Mouse (Mus musculus) adrenal gland, postnatal 14 days (tissue): ENCODE measurements around the gene Siglec1. TPM values are rescaled to one million over a fixed set of nuclear protein-coding genes. Genes with fewer than 3 reads are reported as not detected.
"Not testable (repeated sequence)": the region's sequence is repeated elsewhere in the genome, so short reads cannot be mapped to it uniquely, and the experiment has no call there.

Source experiments
- DNase-seq: peaks from one replicate; pipeline ENCODE4 v3.0.0; 2021; ENCODE audit warnings: mixed read lengths
- total RNA-seq: library from RNA; stranded (reverse); gene quantifications from 2 replicates; pipeline ENCODE4 v1.2.3, GENCODE M21; 2021

The Siglec1 gene
- total RNA-seq, 1 experiment from 2014 or later = 2.3 TPM

- DNase-seq = no peak
Measured at GRCm38 (mm10) chr2:131052862-131053418, 33.6 kb downstream of the Siglec1 start.

- DNase-seq = no peak
Measured at GRCm38 (mm10) chr2:131052043-131052442, 34.5 kb downstream of the Siglec1 start.

DNA sequence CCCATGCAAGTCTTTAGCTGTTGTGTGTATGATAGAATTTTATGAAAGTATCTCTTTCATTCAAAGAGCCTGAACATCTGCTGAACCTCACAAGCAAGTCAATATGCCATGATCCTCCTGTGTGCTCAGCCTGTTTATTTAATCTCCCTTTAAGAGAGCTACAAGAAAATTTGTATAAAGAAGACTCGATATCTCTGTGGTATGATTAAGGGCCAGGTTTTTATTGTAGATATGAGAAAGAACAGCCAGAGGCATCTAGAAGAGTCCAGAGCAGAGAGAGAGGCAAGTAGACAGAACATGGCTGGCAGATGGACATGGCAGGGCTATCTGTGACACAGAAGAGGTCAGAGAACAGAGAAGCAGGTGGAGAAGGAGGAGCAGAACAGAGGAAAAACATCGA lies 40.5 kb downstream of the Siglec1 start:
- no peak for DNase-seq

DNA sequence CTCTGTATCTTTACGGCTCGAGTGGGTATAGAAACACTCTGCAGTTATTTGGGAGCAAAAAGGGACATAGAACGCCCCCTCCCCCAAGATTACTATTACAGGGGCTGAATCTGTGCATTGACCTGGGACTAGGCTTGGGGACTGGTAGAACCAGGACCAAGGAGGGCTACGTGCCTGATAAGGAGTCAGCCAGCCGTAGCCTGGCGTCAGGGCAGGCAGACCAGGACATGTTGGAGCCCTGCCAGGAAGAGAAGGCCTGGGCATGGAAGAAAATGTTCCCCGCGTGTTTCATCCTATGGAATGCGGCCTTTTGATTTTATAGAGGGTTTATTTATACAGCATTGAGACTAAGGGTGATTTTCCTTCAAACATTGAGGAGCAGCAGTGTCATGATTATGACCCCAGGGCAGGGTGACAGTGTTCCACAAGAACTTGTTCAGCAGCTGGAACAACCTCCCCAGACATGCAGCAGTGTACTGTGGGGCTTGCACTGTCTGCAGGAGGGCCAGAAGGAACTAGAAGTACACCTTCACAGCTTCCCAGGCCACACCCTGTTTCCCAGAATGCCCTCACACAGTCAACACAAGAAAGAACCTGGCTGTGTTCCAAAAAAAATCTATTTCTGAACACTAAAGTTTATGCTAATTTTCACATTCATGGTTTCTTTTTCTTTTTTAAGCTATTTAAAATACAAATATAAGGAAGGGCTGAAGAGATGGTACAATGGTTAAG lies 41.4 kb downstream of the Siglec1 start:
- DNase-seq = no peak

DNA sequence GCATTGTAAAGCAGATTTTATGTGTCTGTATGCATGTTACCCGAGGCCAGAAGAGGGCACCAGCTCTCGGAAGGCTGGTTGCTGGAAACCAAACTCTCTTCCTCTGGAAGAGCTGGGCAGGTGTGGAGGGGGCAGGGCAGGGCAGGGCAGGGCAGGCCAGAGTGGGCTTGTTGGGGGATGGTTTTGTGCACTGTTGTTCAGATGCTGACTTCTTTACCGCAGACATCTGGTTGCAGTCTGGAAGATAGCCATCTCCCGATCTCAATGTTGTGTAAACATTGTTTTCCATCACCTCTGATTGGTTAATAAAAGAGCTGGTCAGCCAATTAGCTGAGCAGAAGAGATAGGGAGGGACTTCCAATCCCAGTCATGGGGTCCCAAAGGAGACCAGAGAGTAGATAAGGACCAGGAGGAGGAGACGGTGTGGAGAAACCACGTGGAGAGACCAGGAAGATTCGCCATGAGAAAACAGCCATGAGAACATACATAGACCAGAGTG lies 42.2 kb downstream of the Siglec1 start:
- DNase-seq = no peak

DNA sequence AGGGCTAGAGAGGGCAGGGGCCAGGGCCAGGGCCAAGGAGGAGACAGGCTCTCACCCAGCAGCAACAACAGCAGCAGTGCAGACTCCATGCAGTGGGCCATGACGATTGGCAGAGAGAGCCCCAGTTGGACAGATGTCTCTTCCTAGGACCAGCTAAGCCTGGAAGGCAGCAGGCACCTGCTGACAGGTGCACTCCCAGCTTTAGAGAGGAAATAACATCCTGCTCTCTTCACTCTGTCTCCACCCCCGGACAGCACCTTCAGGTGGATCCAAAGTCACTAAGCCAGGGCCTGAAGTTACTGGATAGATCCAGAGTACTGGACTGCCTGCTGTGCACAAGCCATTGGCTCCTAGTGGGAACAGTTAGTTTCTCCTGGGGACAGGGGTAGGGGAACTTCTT lies 43.6 kb downstream of the Siglec1 start, which contains the start of gene Gfra4:
Gene Gfra4, minus strand, starts transcription at position 101 of the 400 bp plus-strand sequence.
- no peak for DNase-seq

DNA sequence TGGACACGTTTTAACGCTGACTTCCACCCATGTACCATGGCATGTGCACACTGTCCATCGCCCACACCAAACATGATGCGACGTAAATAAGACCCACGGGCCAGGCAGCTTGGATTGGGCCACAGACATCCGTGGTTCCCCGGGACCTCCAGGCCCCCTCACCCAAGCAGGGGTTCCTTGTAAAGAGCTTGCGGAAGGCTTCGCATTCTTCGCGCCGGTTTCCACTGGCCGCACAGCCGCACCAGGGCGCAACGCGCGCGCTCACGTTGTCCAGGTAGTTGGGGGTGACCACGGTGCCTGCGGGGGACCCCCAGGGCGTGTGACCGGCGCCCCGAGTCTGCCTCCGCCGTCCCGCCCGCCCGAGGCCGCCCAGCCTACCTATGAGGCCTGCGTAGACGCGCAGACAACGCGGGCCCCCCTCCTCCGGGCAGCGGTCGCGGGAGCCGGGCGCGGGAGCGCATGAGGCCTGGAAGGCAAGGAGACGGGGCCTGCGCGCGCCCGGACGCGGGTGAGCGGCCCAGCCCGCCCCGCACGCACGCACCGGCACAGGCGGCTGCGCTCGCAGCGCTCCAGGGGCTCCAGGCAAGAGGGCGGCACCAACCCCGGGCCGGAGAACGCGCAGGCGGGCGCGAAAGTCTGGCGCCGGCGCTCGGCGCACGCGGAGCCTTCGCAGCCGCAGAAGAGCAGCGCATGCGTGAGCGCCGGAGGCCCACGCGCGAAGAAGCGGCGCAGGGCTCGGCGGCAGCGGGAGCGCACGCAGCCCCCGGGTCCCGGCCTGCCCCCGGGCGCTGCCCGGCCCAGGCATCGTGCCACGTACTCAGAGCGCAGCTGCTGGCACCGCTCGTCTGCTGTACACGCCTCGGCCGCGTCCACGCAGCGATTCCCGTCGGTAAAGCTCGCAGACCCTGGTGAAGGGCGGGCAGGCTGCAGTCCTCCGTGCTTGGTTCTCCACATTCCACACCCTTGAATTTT lies 45.4 kb downstream of the Siglec1 start:
- peak; percentile 60 for DNase-seq

DNA sequence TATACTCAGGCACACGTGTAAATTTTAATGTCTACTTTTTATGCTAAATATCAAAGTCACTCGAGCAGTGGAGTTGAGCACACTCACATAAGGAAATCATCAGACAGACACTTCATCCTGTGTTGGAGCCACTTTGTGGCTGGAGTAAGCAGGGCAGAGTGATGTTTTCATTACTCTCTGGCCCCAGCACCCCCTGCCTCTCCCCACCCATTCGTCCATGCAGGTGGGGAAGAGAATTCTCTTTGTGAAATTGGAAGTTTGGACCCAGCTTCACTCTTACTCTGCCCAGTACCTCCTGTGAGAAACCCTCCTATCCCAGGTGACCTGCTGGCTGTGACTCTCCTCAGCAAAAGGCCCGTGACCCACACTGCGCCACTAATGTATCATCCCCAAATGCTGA lies 47.9 kb downstream of the Siglec1 start:
- no peak for DNase-seq

DNA sequence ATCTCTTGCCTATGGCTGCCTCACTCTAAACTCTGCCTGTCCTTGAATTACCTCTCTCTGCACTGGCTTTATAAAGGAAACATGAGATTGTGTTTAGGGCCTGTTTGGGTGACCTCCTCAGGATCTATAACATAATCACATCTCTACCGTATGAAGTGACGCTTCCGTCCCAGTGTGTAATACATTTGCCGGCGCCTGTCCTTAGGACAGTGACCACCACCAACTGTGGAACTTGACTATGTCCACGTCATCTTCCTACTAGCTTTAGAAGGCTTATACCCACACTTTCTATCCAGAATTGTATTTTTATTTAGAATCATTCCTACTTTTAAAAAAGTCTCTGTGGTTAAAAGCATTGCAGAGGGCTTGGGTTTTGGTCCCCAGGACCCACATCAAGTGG lies 48.4 kb downstream of the Siglec1 start:
- DNase-seq = no peak

DNA sequence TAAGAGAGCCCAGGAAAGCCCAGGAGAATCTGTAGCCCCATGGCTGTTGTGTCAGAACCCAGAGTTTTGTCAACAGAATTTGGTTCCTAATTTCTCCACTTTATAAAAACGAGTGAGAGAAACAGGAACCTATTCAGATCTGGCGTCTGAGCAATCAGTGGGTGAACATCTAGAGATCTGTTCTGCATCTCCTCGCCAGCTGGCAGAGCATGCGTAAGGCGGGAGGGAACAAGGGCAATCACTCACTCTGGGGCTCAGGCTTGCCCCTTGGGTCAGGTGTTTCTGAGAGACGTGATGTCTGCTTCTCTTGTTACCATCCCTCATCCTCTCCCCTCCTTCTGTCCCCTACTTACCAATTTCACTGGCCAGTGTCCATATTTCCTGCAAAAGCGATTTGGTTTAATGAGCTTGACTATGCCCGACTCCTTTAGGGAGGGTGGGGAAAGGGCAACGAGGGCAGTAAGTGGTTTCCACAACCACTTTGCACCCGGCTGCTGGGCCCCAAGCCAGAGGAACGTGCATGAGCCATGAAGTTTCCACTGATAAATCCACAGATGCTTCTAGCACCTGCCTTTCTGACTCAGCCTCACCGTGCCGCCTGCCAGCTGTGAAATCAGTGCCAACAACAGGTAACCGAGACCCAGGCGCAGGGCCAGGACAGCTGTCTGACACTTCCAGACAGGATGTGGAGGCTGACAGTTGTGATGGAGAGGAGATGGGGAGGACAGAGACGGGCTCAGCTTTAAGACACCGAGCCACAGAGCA lies 49.2 kb downstream of the Siglec1 start:
- DNase-seq = peak; percentile 54

DNA sequence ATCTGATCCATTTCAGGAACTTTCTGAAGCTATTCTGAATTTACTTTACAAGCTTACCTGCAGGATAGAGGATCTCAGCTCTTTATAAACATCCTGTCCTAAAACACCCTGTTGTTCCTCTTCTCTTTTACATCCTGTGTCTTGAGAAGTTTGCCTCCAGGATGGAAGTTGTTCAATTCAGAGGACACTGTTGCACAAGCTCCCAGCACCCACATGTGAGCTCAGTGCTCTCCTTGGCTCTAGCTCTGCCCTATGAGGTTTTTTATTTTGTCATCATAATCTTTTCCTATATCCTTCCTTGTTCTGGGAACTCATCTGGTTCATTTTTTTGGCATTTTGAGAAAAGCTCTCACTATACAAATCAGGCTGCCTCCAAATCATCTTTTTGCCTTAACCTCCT lies 49.8 kb downstream of the Siglec1 start:
- no peak for DNase-seq

- no peak for DNase-seq
Measured at GRCm38 (mm10) chr2:131036343-131036742, 50.2 kb downstream of the Siglec1 start.

DNA sequence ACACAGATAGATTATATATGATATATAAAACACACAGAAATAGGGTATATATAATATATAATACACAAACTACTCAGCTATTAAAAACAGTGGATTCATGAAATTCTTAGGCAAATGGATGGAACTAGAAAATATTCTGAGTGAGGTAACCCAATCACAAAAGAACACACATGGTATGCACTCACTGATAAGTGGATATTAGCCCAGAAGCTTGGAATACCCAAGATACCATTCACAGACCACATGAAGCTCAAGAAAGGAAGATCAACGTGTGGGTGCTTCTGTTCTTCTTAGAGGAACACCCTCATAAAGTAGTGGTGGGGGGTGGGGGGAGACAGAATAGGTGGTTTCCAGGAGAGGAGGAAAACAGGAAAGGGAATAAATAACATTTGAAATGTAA lies 55.2 kb downstream of the Siglec1 start:
- DNase-seq = not testable (repeated sequence)

DNA sequence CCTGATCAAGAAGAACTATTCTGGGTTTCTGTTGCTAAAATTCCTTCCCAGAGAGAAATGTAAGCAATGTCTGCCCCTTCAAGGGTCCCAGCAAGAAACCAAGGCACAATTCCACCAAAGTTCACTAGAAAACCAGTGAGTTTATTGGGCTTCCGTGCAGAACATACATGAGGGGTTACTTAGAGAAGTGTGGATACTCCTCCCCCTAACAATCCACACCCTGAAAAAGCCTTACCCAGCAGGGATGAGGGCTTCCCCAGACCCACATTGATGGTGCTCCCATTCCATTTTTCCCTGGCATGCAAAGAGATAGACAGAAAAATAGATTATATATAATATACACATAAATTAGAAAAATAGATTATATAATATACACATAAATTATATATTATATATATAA lies 55.6 kb downstream of the Siglec1 start:
- no peak for DNase-seq

- DNase-seq = no peak
Measured at GRCm38 (mm10) chr2:131030561-131030960, 56.0 kb downstream of the Siglec1 start.

DNA sequence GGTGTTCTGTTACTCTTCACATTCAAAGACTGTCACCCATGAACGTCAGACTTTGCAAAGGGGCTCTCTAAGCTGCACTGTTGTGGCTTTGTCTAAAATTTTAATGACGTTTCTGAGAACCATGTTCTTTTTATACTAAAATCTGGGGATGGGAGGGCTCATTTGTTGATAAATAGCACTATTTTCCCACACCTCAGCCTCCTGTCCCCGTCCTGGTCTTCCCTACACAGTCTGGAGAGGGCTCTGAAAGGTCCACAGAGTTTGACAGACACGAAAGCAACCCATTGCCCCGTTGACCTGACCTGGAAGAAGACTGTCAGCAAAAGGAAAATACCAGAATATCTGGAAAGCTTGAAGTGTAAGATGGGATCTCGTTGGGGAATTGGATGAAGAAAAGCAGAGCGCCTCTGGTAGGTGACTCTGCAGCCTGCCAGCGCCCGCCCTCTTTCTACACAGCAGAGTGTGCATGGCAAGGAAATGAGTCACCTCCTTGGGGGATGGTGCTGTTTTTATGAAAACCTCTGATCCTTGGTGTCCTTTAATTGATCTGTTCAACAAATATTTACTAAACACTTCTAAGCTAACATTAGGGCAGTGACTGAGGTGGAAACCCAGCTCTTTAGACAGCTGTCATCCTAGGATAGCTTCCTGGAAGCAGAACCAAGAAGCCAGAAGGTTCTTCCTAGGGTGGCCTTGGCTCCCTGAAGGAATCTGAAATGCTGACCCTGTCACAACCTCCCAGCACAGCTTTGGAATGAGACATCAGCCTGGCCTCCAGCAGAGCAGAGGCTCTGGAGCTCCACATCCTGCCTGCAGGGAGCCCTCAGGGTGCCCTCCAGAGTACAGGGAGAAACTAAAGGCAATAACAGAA lies 57.3 kb downstream of the Siglec1 start:
- DNase-seq = peak; percentile 62

- DNase-seq = no peak
Measured at GRCm38 (mm10) chr2:131026941-131027340, 59.6 kb downstream of the Siglec1 start.

GRCm38 (mm10) chr2:131025230-131025629 lies 61.3 kb downstream of the Siglec1 start:
- no peak for DNase-seq
